ENCODE assay signal across 1 mouse cellular context in the genomic region with DNA sequence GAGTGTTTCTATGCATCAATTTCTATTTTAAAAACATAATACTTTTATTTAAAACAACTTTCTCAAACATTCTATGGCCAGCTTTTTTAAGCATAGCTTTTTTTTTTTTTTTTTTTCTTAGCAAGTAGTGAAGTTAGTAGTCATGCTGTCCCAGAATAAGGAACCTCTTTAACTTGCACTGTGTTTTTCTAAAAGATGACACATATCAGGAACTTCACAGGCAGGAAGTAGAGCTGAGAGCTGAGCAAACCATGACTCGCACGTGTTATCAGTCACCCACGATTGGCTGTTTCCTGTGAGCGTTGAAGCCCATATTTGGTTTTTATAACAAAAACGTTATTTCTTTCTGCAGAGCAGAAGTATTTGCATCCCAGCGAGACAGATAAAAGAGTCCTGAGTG.
A peak's percentile ranks its signal among the peaks of the same experiment; 100 is the strongest.
TF ChIP-seq lines count a peak whose summit lies in the region.

No protein-coding gene starts in this region.

TF ChIP-seq in CH12.LX, 34 proteins besides CTCF, POLR2A, EP300 and RAD21 (continued from another document):
- no peak for TF ChIP-seq POLR2AphosphoS2 (IDR thresholded peaks at IDR 0.05; ENCODE audit: low read depth, low read length)
- no peak for TF ChIP-seq USF2 (conservative IDR thresholded peaks at IDR 0.05; ENCODE audit: low read depth, low read length)
- TF ChIP-seq ZNF384 (IDR thresholded peaks at IDR 0.05; ENCODE audit: low read depth, low read length), result peak; percentile 87
